Mouse (Mus musculus) kidney, postnatal 36 days (tissue): ENCODE measurements around the gene Dclk3.
A peak's percentile ranks its signal among the peaks of the same experiment; 100 is the strongest.

Source experiments
- DNase-seq, 2 experiments: peaks; one replicate each; pipeline ENCODE4 v3.0.0; 2021 to 2022; ENCODE audit warnings: mixed read lengths in 2 of 2

Gene Dclk3

GRCm38 (mm10) chr9:111438904-111439835, at the start of gene Dclk3:
TSS of gene Dclk3 (plus strand) at chr9:111439081.
- peak; percentile 81 to 86 for DNase-seq

- no peak for DNase-seq
Observed at GRCm38 (mm10) chr9:111390016-111390415, 48.9 kb upstream of the Dclk3 start.

DNA sequence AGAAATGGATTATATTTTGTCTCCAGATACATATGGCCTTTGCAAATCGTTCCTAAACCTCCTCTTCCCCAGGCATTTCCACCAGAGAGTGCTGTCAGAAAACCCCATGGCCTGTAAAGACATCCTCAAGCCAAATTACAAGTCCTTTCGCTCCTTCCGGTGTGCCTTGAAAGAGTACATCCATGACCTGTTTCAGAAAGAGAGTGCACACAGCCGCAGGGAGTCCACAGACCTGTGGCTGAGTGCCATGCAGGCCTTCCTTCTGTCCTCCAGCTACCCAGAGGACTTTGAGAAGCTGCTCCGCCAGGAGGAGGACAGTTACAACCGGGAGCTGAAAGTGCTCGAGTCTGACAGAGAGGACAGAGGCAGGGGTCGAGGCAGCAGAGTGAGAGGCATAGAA, 47.8 kb upstream of the Dclk3 start:
- no peak for DNase-seq

DNA sequence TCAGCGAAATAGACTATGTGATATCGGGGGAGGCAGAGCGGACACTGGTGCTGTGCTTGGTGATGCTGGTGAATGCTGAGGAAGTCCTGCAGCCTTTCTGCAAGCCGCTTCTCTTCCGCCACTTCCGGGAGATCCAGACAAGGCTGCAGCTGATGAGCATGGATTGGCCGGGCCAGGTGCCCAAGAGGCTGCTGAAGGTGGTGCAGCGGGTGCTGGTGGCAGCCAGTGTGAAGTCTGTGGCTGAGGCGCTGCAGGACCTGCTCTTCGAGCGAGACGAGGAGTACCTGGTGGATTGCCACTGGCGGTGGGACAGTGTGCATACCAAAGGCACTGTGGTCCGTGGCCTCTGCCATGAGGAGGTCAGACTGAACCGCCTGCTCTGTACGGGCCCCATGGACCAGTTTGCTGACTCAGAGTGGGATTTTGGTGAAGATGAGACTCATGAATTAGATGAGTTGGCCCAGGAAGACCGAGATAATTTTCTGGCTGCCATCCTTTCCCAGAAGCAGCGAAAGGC, 46.9 kb upstream of the Dclk3 start:
- no peak for DNase-seq

- DNase-seq, result no peak
Observed at GRCm38 (mm10) chr9:111395265-111395664, 43.6 kb upstream of the Dclk3 start.

GRCm38 (mm10) chr9:111398059-111398458, 40.8 kb upstream of the Dclk3 start:
- no peak for DNase-seq

DNA sequence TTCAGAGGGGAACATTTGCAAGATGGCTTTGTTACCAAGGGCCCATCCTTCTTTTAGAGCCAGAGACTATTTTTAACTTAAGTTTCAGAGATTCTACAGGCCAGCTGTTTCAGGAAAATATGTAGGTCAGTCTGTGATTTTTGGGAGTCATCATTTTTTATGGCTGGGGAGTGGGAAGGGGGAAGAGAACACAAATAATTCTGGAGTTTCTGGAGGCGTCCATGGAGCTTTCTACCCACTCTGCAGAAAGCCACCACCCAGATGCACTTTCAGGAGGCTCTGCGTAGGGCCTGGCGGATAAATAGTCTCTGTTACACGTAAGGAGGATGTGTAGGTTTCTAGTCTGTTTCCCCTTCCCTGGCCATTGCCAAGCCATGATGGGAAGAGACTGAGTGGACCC, 38.8 kb upstream of the Dclk3 start:
- DNase-seq, result no peak

DNA sequence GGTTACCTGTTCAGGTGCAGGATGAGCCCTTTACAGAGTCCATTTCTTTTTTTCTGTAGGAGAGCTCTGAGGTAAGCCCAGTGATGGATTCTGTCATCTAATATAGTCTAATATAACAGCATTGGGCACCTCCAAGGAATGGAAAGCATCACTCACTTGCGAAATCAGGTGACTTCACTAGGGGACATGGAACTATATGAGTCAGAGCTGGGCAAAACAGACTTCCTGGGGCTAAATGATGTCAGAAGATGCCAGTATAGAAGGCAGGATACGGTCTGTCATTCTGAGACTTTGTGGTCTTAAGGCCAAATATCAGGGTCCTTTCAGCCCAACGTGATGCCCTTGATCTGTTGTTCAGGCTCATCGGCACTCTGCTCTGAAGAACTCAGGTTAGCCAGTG, 35.7 kb upstream of the Dclk3 start:
- no peak for DNase-seq

GRCm38 (mm10) chr9:111404346-111405079, 34.4 kb upstream of the Dclk3 start:
- no peak for DNase-seq

DNA sequence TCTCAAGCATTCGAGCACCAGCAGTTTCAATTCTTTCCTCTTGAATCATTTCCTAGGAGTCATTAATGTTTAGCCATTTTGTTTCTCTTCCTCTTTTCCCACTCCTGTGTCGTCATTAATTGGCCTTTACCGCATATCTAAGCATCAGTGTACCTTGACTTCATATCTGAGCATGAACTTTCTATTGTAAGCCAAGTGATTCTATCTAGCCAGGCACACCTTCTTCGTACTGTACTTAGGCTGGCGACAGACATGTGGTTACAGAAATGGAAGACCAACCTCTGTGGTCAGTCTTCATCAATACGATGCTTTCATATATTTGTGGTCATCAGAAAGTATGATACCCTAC, 33.8 kb upstream of the Dclk3 start:
- DNase-seq, result no peak

- DNase-seq, result no peak
Observed at GRCm38 (mm10) chr9:111408012-111408411, 30.9 kb upstream of the Dclk3 start.

- DNase-seq, result no peak
Observed at GRCm38 (mm10) chr9:111408427-111408826, 30.5 kb upstream of the Dclk3 start.

GRCm38 (mm10) chr9:111412471-111413160, 26.3 kb upstream of the Dclk3 start:
- DNase-seq, result no peak

DNA sequence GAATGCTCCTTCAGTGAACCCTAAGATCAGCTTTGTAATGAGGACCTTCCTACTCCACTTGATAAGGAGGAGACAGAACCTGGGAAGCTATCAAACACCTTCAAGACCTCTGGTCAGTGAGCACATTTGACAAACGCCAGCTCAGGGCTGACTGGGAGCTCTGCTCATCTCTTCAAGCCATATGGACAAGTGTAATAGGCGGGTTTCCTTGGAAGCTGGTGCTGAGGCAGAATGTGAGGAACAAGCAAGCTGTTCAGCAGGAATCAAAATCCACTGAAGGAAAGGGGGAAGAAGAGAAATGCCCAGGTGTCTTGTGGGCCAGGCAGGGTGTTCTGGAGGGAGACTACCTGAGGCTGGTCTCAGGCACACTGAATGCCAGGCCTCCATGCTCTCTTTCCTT, 17.0 kb upstream of the Dclk3 start:
- no peak for DNase-seq

GRCm38 (mm10) chr9:111422567-111422966, 16.3 kb upstream of the Dclk3 start:
- no peak for DNase-seq

- DNase-seq, result no peak
Observed at GRCm38 (mm10) chr9:111425113-111425512, 13.8 kb upstream of the Dclk3 start.

DNA sequence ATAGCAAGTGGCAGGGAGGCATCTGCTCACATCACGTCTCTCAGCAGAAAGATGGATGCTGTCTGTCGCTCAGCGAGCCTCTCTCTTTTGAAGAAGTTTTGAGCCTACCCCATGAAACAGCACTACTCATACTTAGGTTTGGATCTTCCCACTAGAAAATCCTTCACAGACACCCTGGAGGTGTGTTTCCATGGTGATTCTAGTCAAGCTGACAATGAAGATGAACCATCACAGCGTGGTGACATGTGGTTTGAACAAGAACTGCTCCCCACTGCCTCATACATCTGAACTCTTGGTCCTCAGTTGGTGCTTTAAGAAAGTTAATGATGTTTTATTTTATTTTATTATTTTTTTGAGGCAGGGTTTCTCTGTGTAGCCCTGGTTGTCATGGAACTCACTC, 12.9 kb upstream of the Dclk3 start:
- no peak for DNase-seq

DNA sequence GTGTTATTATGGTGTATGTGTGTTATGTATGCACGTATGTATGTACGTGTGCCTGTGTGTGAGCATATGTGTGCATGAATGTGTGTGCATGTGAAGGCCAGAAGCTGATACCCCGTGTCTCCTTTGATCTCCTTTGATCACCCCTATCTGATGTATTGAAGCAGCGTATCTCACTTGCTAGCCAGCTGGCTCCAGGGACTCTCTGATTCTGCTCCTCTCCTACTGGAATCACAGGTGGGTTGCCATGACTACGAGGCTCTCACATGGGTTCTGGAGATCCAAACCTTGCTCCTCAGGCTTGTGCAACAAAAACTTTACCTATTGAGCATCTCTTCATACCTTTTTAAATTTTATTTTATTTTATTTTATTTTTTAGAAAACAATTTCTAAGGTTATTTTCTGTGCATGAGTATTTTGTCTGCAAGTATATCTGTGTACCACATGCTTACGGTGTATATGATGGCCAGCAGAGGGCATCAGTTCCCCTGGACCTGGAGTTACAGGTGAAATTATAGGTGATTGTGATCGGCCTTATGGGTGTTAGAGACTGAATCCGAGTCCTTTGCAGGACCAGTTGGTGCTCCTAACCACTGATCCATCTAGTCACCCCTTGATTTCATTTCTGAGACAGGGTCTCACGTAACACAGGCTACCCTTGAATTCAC, 10.9 kb upstream of the Dclk3 start:
- DNase-seq, result peak; percentile 62 to 78

- DNase-seq, result no peak
Observed at GRCm38 (mm10) chr9:111428698-111429362, 10.1 kb upstream of the Dclk3 start.

DNA sequence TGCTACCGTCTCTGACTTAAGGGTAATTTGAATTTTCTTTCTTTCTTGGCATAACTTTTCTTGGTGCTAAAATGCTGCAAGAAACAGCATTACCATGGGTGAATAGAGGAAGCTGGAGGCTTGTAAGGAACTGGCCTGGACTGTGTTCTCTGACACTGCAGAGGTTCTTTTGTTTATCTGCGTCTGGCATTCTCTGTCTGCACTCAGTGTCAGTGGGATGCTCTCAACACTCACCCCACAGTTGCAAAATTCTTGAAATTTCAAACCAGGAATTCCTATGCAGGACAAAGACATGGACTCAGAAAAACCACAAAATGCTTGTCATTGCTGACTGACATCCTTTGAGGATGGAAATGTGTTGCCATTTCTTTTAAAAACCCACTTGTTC, 9.5 kb upstream of the Dclk3 start:
- no peak for DNase-seq

- no peak for DNase-seq
Observed at GRCm38 (mm10) chr9:111435429-111435828, 3.5 kb upstream of the Dclk3 start.

GRCm38 (mm10) chr9:111439836-111440201, 938 bp downstream of the Dclk3 start:
- DNase-seq, result no peak
